Mouse (Mus musculus) gastrocnemius, adult 18-20 months (tissue): ENCODE measurements around the gene Gdf10. TPM values are rescaled to one million over a fixed set of nuclear protein-coding genes. Genes with fewer than 3 reads are reported as not detected.

Experiments used
- DNase-seq: peaks from one replicate; pipeline ENCODE4 v3.0.0; 2021; ENCODE audit warnings: low spot score
- long read RNA-seq, 2 experiments: library from polyadenylated mRNA; stranded (forward); transcript quantifications; one replicate each; pipeline ENCODE4 v2.0.0; 2021
- total RNA-seq, 2 experiments: library from RNA; stranded (reverse); gene quantifications; 2 replicates each; pipeline ENCODE4 v1.2.3; 2021

Gene Gdf10
- 1 to 10 TPM; 1.2 TPM for total RNA-seq
- long read RNA-seq, experiment 1, full-length matches to known transcripts: 4 of 4 reads
- long read RNA-seq, experiment 1, partial matches to known transcripts: 0 of 4 reads
- long read RNA-seq, experiment 1, other reads (novel, unspliced or antisense): 0 of 4 reads
- long read RNA-seq, experiment 2, full-length matches to known transcripts: 2 of 2 reads
- long read RNA-seq, experiment 2, partial matches to known transcripts: 0 of 2 reads
- long read RNA-seq, experiment 2, other reads (novel, unspliced or antisense): 0 of 2 reads

GRCm38 (mm10) chr14:33923168-33924070, at the start of gene Gdf10:
Gene Gdf10 (plus strand): TSS chr14:33923587.
- DNase-seq: peak; percentile 9

- no peak for DNase-seq
Observed at GRCm38 (mm10) chr14:33878826-33879225, 44.6 kb upstream of the Gdf10 start.

GRCm38 (mm10) chr14:33880236-33880635, 43.2 kb upstream of the Gdf10 start:
- DNase-seq: no peak

- no peak for DNase-seq
Observed at GRCm38 (mm10) chr14:33881471-33881870, 41.9 kb upstream of the Gdf10 start.

- no peak for DNase-seq
Observed at GRCm38 (mm10) chr14:33883046-33883445, 40.3 kb upstream of the Gdf10 start.

GRCm38 (mm10) chr14:33885466-33885865, 37.9 kb upstream of the Gdf10 start:
- DNase-seq: no peak

- no peak for DNase-seq
Observed at GRCm38 (mm10) chr14:33888387-33889035, 34.9 kb upstream of the Gdf10 start.

- no peak for DNase-seq
Observed at GRCm38 (mm10) chr14:33889971-33890370, 33.4 kb upstream of the Gdf10 start.

GRCm38 (mm10) chr14:33891507-33891906, 31.9 kb upstream of the Gdf10 start:
- DNase-seq: no peak

- no peak for DNase-seq
Observed at GRCm38 (mm10) chr14:33895777-33896176, 27.6 kb upstream of the Gdf10 start.

GRCm38 (mm10) chr14:33896628-33897300, 26.6 kb upstream of the Gdf10 start:
- peak; percentile 20 for DNase-seq

- DNase-seq: peak; percentile 15
Observed at GRCm38 (mm10) chr14:33902783-33903182, 20.6 kb upstream of the Gdf10 start.

GRCm38 (mm10) chr14:33903199-33903598, 20.2 kb upstream of the Gdf10 start:
- peak; percentile 14 for DNase-seq

- no peak for DNase-seq
Observed at GRCm38 (mm10) chr14:33904851-33905250, 18.5 kb upstream of the Gdf10 start.

GRCm38 (mm10) chr14:33913727-33914126, 9.7 kb upstream of the Gdf10 start:
- peak; percentile 67 for DNase-seq

- DNase-seq: no peak
Observed at GRCm38 (mm10) chr14:33914206-33914605, 9.2 kb upstream of the Gdf10 start.

- DNase-seq: no peak
Observed at GRCm38 (mm10) chr14:33920727-33921559, 2.4 kb upstream of the Gdf10 start.

GRCm38 (mm10) chr14:33922771-33923167, 618 bp upstream of the Gdf10 start:
- no peak for DNase-seq

GRCm38 (mm10) chr14:33931853-33932252, 8.5 kb downstream of the Gdf10 start:
- no peak for DNase-seq

- peak; percentile 56 for DNase-seq
Observed at GRCm38 (mm10) chr14:33932935-33933703, 9.7 kb downstream of the Gdf10 start.
